Mouse (Mus musculus): ENCODE results near the gene Sez6.

DNA sequence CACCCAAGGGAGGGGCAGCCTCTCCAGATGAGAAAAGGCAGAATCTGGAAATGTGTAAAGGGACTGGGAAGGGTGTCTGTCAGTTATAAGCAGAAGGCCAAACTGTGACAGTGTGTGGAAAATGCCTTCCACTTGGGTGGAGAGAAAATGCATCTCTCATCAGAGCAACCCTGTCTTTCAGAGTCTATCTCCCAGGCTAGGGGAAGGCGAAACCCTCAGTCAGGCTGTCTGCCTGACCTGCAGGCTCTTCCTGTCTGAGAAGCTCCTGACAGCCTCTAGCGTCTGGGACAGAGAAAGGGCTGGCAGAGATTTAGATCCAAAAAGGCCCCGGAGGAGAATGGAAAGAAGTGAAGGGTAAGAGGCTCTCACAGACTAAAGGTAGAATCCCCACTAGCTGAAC, 26.8 kb upstream of the Sez6 start:
- TF ChIP-seq CTCF (IDR thresholded peaks at IDR 0.05; ENCODE audit: borderline replicate concordance, control insufficient read depth, extremely low read depth, insufficient read depth, low read length, poor library complexity) (no peak), POLR2A (IDR thresholded peaks at IDR 0.05; ENCODE audit: control insufficient read depth, extremely low read depth, insufficient read depth, low read length, poor library complexity) (no peak)

Measured in thymus, adult 2 months (tissue).